Mouse (Mus musculus) T-helper 17 cell (primary cell): ENCODE results near the gene Gabrq.

Experiments used
- in situ Hi-C, 2 experiments: fragments of 300-600 bp; cut with MboI, MseI; formaldehyde crosslinking; loops; 1 replicate in 1 of 2; 2 replicates in 1 of 2; pipeline ENCODE4 v1.15.1; 2025; ENCODE audit warnings: high pct_unique_total_duplicates in 2 of 2

Gene Gabrq

GRCm38 (mm10) chrX:72824776-72825588 lies at the start of gene Gabrq:
Gene Gabrq, plus strand, starts transcription at chrX:72825178.
- in situ Hi-C loops, result loop anchor here (5.0 to 25.0 kb wide), 5 partner anchors 838 to 1520 kb away; partner anchors contain the start of genes Cnga2 (in 1 of the 2) and Gpr50 (in 1 of the 2)

DNA sequence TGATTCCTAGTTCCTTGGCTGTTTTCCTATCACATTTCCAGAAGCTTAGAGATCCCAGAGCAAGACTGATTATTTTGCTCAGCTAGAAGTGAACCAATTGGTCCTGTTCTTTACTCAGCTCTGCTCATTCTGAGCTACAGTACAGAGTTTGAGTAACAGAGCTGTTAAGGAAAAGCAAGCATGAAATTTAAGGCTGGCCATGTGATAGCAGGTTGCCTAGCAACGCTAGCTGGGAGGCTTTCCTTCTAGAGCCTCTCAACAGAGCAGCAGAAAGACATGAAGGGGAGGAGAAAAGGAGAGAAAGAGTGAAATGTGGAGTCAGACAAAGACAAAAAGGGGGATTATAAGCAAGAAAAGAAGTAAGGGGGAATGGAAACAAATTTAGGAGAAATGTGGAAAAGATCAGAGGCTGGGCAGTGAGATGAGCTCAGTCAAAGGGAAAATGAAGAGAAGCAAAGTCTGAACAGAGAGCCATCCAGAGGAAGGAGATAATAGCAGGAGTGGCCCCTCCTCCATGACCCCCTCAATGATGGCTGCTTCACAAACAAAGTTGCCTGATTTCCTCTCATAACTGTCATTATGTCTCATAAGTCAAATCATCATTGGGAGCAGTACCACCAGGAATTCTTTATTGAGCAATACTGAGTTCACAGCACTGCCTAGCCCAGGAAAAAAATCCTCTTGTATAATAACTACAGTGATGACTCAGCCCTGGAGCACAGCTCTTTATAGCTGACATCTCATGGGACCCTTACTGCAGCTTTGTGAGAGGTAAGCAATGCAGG lies 36.0 kb upstream of the Gabrq start:
- in situ Hi-C loops, result no loop called here

DNA sequence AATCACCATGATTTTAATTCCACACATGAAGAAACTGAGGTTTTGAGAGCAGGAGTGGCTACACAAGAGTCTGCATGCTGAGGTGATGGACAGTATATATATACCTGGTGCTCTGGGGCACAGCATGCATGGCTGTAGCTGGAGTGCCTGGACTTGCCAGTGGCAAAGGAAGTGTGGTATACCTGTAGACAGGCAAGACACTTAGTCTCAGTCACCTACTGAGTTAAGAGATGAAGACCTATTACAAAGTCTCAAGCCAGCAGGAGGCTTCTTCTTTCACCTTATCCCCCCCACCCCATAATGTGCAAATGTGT lies 35.5 kb upstream of the Gabrq start:
- in situ Hi-C loops, result no loop called here

GRCm38 (mm10) chrX:72819594-72819993 lies 5.4 kb upstream of the Gabrq start:
- in situ Hi-C loops, result loop anchor here in 1 of 2 experiments (25.0 kb wide), 2 partner anchors 1057 to 1157 kb away; partner anchors contain the start of gene Gpr50

- in situ Hi-C loops, result loop anchor here (5.0 to 25.0 kb wide), 4 partner anchors 1061 to 1521 kb away; partner anchors contain the start of gene Gpr50 (in 1 of the 2)
Observed at GRCm38 (mm10) chrX:72823310-72823709, 1.7 kb upstream of the Gabrq start.

GRCm38 (mm10) chrX:72825589-72825905 lies 569 bp downstream of the Gabrq start:
- in situ Hi-C loops, result loop anchor here (10.0 to 25.0 kb wide), 2 partner anchors 838 to 1519 kb away; partner anchors contain the start of gene Cnga2 (in 1 of the 2)
